Mouse (Mus musculus) heart, adult 8-10 months (tissue): ENCODE results near the gene 4933428G20Rik. TPM values are rescaled to one million over a fixed set of nuclear protein-coding genes. Genes with fewer than 3 reads are reported as not detected.

ENCODE experiments used
- DNase-seq: peaks from one replicate; pipeline ENCODE4 v3.0.0; 2022; ENCODE audit warnings: low spot score
- total RNA-seq, 4 experiments: library from RNA; stranded (reverse); gene quantifications; 2 replicates each; pipeline ENCODE4 v1.2.4; 2022

Gene 4933428G20Rik
- not detected for total RNA-seq

DNA sequence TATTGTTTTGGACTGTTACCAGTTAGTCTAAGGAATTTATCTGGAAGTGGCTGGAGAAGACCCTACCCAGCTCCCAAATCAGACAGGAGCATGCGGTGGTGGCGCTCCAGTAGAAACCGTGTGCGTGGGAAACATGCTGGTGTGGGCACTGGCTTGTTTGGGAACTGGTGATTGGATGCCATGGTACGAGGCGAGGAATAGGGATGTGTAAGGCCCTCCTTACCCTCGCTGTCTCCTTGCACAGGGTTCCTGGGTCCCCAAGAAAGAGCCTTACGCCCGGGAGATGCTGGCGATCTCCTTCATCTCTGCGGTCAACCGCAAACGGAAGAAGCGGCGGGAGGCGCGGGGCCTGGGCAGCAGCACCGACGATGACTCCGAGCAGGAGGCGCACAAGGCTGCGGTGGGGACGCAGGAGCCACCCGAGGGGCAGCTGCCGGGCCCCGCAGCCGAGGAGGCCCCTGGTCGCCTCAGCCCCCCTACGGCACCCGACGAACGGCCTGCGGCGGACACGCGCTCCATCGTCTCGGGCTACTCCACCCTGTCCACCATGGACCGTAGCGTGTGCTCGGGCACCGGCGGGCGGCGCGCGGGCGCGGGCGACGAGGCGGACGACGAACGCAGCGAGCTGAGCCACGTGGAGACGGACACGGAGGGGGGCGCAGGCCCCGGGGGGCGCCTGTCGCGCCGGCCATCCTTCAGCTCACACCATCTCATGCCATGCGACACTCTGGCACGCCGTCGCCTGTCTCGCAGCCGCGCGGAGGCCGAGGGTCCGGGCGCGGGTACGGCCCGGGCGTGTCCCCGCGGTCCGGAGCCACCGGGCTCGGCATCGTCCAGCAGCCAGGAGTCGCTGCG lies at the start of gene 4933428G20Rik:
TSS of gene 4933428G20Rik (minus strand) at position 476 of the 855 bp plus-strand sequence.
- DNase-seq, result no peak

DNA sequence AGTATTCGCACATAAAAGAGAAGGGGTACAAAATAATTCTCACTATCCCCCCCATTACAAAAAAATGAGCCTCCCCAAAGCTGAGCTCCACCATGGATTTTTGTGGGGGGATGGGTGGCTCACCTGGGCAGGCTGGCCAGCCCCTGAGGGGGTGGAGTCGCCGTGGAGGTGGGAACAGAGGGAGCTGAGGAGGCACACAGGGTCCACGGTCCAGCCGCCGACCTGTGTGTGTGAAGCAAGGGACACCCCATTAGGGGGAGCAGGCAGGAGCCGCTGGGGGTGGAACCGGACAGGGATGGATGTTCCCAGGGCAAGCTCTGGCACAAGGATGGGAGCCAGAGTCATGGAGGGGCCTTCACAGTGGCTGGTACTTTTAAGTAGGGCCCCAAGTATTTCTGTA lies 48.6 kb upstream of the 4933428G20Rik start:
- DNase-seq, result no peak

DNA sequence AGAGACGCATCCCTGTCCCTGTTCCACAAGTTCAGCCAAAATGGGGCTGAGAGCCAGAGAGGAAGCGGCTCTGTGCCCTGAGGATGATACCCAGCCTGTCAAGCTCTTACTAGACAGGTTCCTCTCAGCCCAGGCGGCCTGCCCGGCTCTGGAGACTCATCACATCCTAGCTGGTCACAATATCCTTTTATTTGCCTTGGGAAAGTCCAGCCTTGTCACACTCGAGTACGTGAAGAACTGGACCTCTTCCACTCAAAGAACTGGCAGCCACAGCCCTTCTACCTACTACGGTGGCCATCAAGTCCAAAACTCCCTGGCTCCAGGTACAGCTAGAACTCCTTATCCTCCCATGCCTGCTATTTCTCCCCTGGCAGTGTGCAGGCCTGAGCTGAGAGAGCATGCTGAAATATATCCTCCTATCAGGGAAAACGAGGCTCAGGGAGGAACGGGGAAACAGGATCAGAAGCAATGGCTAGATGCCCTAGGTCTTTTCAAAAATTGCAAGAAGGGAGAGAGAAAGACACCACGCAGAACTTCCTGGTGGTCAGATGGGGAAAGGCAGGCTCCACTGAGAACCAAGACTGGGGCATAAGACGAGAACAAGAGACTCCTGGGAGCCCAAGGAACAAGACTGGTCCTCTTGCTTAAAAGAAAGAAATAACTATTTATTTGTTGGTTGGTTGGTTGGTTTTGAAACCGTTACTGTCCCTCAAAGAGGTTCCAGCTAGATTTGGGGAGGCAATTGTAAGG lies 48.0 kb upstream of the 4933428G20Rik start:
- DNase-seq, result no peak

DNA sequence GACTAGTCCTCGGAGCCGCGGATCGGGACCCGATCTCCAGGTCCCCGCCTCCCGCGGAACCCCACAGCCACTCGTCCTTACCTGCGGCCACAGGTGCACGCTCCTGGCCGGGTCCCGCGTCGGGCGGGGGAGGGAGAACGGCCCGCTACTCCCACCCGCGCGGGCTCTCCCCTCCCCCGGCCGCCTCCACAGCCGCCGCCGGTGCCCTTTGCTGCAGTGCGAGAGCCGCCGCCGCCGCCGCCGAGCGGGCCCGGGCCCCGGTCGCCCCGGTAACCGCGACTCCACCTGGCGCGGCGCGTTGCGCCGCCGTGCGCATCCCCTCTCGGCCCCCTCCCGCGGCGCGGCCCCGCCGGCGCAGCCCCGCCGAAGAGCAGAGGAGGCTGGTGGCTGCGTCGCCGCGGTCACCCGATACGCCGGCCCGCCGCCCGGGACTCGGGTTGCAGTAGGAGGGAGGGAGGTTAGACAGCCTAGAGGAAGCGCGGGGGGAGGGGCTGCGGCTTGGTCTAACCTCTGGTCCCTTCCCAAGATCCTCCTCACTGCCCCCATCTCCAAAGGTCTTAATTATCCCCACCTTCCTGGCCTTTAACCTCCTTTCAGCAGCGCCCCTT lies 46.8 kb upstream of the 4933428G20Rik start:
- DNase-seq, result no peak

DNA sequence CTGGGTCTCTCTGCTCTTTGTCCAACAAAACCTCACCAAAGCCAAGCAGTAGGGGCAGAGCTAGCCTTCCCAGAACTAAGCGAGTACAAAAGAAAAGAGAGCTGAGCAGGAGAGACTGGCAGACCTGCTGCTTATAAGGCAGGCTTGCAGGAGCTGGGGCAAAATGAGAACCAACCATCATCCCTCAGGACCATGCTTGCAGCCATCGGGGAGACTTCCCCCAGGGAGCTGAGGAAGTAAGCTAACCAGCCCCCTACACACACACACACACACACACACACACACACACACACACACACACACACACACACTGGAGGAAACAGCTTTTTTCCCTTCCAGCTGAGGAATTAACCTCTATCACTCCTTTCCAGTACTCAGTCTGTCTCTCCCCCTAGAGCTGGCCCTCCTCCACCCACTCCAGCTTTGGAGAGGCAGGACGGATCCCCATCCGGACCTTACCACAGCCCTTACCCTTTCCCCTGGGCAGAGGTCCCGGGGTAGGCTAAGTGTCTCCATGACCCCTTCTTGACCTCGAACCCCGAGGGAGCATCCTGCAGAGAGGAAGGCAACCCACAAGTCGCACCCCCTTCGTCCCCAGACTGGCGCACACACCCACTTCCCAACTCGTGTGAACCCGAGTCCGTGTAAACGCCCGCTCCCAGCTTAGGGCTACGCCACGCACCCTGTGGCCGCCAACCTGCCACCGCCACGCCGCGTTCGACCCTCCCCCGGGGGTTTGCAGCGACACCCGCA lies 45.8 kb upstream of the 4933428G20Rik start:
- DNase-seq, result no peak

DNA sequence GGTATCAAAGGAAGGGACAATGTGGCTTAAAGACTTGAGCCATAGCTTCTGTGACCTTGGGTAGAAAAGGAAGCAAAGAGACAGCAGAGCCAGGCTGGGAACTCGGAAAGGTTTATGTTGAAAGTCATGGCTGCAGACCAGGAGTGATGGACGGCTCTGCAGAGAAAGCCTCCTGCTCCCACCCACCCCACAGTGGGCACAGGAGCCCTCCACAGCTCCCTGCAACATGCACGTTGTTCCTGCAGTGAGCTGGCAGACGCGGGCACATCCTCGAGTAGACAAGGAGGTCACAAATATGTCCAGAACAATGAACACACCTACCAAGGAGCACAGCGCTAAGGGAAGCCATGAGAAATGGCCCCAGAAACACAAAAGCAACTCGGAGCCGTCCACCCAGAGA lies 43.7 kb upstream of the 4933428G20Rik start:
- DNase-seq, result no peak

DNA sequence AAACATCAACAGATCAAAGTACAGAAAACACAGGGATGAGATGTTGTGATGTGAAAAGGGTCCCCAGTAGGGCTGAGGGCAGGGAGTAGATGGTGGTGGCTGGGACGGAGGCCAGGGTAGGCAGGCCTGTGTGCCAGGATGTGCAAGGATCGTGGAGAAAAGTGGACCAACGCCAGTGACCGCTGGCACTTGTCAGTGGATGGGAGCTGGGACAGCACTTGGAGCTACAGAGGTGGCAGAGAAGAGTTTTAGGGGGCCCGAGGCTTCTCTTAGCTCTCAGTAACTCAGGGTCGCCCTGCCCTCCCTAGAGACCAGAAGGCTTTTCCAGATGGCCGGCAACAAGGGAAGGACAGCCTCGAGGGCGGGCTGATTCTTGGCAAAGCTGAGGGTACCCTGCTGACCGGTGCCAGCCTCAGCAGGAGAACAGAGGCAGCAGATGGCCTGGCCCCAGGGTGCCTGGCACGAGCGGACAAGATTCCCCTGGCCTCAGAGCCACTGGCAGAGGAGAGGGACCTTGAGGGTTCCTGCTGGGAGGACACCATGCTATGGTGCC lies 43.1 kb upstream of the 4933428G20Rik start:
- DNase-seq, result peak; percentile 11

DNA sequence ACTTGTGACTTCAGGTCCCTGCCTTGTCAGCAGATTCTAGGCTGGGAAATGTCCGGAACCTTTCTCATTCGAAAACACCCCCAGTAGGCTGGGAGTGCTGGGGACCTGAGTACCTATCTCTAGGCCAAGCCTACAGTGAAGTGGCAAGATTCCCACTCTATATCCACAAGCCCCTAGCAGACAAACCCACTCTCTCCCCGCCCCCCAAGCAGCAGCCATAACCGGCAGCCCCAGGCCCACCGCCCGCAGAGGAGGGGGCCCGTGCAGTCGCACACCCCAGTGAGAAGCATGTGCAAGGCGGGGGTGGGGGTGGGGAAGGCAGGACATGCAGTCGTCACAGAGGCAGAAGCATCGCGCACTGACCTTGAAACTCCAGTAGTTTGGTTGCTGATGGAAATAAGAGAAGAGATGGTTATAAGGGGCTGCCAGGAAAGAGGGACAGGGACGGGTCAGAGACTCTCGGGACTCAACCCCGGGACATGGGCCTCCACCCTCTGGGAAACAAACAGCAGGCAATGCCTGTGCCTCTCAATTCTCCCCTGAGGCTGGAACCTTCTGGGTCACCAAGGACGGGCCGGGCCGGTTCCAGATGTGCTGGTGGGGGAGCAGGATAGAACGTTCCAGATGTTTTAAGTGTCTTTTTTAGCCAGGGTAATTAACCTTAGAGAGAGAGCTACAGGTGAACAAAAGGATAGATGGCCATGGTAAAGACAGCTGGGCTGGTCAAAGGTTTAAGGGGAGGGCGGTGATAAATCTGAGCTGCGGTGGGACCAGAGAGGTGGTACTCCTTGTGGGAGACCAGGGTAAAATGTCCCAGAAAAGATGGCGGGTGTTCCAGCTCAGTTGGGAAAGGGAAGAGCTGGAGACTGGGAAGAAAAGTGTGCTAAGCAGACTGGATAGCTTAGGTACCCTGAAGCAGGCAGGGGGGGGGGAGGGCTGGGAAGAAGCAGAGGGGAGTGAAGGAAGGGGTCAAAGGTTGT lies 42.3 kb upstream of the 4933428G20Rik start:
- no peak for DNase-seq

DNA sequence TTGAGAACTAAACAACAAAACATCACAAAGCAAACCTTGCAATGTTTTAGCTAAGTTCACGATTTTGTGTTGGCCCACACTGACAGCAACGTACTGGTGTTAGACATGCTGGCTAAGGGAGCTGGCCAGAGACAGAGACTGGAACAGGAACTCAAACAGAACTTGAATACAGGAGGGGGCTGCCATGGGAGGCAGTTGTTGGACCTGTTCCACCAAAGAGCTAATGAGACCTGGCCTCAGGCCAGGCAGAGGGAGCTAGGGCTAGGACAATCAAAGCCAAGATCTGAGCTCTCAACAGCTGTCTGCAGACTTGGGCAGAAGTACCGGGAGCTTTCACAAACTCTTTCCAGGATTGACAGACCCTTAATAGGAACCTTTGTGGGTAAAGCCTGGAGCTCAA lies 40.5 kb upstream of the 4933428G20Rik start:
- no peak for DNase-seq

DNA sequence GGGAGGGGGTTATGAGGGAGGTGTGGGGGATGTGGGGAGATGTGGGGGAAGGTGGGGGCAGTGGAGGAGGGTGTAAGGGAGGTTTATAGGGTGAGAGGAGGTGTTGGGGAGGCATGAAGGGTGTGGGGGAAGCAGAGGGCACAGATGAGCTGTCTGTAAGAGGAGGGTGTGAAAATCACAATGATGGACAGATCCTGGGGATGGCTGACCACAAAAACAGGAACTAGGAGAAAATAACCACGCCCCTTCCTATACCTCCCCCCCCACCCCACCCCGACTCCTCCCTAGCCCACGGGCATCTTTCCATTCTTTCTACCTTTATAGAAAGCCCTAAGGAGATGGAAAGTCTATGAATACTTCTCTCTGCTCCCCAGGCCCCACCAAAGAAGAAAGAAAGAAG lies 40.0 kb upstream of the 4933428G20Rik start:
- DNase-seq, result no peak

DNA sequence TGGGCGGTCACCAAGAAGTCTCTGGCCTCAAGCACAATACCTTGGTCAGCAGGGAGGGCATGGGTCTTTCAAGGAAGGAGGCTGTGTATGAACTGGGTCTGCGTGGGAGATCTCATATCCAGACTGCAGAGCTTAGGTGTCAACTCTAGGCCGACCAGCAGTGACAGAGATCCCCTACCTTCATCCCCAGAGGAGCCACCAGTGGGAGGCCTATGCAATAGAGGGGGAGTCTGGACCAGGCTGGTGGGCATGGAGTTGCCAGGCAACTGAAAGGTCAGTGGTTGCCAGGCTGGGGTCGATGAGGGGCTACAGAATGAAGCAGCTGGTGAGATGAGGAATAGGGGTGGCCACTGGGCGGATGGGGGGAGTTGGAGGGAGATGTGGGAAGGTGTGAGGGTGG lies 39.5 kb upstream of the 4933428G20Rik start:
- DNase-seq, result no peak

DNA sequence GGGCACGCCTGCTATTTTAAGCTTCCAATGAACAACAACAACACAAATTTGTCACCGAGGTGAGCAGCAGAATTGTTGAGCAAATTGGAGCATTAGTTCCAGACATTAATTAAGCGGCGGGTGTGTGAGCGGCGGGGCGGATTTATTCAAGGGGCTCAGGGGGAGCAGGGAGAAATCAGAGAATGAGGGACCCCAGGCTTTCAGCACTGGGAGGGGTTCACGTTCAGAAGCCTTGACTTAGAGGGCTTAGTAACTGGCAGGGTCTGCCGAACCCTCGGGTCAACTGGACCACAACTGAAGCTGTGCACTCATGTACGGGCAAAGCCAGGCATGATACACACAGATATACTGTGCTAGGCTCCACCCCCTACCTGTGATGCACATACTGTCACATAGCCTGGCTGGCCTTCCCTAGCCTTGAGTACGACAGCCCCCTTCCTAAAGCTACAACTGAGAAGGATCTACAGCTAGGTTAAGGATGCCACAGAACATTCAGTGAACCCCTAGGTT lies 37.5 kb upstream of the 4933428G20Rik start:
- DNase-seq, result no peak

DNA sequence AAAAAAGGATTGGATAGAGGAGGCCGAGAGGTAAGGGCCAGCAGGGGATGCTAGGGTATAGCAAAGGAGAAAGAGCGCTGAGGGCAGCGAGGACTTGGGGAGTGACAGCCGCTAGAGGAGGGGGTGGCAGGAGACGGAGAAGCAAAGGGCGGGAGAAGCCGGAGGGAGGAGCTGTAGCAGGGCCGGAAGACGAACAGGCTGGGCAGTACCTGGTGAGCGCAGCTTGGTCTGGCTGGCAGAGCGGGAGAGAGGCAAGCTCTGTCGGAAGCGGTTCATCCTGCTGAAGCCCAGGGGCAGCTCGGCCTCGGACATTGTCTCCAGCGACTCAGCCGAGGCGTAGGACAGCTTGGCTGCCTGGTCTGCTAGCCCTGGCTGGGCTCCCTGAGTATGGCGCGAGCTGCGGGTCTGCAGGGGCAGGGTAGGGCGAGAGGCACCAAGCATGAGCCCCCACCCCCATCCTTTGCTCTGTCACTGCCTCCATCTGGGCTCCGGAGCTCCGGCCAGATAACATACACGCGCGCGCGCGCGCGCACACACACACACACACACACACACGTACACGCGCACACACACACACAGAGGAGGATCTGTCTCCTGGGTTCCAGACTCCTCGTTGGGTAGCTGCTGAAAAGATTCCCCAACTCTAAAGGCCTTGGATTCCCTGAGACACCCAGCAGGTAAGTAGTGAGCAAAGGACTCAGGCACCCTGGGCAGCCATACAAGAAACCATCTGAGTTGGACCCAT lies 36.9 kb upstream of the 4933428G20Rik start:
- DNase-seq, result no peak

DNA sequence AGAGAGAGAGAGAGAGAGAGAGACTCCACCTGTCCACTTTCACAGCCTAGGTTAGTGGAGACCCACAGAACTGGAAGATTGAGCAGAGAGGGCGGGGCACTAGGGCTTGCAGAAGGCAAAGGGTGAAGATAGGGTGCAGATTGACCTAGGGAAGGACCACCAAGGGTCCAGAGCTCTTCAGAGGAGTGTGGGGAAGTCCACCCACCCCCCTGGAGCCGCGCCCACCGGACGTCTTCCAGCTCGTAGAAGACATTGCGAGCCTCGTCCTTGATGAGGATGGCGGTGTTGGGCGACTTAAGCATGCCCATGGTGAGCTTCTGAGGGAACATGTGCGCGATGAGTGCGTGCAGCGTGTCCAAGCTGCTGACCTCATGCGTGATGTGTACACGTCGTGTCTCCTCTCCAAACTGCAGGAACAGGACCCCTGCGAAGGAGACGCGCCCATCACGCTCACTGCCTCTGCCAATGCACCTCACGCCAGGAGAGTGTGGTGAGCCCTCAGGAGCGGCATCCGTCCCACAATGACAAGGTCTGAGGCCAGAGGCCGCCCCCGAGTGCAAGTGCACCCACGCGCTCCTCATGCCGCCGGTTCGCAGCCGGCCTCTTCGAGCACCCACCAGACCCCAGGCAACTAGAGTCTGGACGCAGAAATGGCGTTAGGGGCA lies 36.1 kb upstream of the 4933428G20Rik start:
- no peak for DNase-seq

DNA sequence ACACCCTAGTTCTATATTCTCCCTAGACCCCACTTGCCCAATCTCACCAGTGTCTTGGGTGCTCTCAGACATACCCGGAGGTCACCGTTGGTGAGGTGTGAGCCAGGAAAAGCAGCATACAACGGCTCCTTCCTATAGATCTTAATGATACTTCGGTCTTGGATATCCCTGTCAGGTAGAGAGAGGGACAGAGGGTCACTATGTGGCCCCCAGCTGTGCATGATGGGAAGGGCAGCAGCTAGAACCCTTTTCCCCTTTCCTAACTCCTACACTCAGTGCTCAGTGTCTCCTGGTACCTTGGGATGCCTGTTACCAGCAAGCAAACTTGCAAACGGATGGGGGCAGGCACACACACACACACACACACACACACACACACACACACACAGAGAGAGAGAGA lies 35.5 kb upstream of the 4933428G20Rik start:
- DNase-seq, result no peak

DNA sequence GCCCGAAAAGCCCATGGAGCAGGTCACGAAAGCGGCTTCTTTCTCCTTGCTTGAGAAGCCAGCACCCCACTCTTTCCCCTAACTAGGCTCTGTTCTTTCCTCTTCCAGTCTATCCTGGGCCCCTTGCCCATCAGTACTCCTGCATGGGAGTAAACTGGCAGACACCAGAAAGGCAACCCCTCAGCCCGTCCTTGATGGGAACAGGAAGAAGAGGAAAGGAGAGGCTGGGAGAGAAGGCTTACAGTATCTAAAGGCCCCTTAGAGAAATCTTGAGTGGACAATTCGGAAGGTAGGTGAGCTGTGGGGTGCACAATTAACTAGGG lies 35.1 kb upstream of the 4933428G20Rik start:
- no peak for DNase-seq

DNA sequence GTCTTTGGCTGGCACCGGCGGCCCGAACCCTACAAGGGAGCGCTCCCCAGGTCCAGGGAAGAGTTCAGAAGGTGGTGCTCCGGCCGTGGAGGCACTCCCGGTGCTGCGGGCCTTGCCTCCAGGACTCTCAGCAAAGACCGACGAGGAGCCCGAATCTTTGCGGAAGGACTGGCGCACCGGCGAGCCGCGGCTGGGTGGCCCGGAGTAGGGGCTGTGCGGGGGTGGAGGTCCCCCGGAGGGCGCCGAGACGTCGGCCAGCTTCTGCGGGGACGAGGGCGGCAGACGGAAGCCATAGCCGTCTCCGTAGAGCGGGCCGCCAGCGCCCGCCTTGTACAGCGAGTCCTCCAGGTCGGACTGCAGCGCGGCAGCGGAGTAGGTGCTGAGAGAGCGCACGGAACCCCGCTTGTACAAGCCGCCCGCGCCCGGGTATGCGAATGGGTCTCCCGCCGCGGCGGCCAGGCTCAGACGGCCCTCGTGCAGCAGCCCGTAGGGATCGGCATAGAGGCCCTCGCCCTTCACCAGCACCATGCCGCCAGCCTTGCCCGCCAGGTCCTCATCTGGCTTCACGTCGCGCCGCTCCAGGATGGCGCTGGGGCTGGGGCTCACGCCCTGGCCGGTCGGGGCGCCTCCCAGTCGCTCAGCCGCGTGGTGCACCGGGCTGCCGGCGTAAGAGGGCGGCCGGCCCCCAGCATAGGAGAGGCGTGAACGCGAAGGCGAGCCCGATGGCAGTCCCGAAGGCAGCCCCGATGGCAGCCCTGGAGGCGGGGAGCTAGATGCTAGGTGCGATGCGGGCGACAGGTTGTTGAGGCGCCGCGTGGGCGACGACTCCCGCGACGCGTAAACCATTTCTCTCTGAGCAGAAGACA lies 34.5 kb upstream of the 4933428G20Rik start:
- DNase-seq, result no peak

DNA sequence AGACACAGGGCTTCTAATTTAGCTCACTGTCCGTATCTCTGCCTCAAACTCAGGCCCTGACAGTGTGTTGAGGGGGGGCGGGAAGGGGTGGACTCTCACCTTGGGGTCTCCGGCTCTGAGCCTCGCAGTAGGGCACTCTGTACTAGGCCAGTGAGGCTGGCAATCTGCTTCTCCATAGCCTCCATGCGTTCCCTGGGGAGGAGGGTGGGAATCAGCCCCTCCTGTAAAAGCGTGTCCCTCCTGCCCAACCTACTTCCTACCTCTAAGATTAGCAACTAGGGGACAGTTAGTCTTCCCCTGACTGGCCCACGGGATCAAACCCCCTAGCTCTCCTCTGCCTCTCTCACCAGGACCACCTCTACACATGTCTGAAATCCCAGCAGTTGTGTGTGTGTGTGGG lies 33.5 kb upstream of the 4933428G20Rik start:
- DNase-seq, result no peak
